Mouse (Mus musculus) layer of hippocampus, adult 8-10 months (tissue): ENCODE measurements around the gene Zdhhc8. TPM values are rescaled to one million over a fixed set of nuclear protein-coding genes. Genes with fewer than 3 reads are reported as not detected.

Source experiments
- DNase-seq, 2 experiments: peaks; one replicate each; pipeline ENCODE4 v3.0.0; 2022; ENCODE audit warnings: low spot score in 2 of 2
- total RNA-seq, 4 experiments: library from RNA; stranded (reverse); gene quantifications; 2 replicates each; pipeline ENCODE4 v1.2.4; 2022

Gene Zdhhc8
- total RNA-seq, 4 experiments from 2014 or later: 60.7 to 90.9 (median 69.7) TPM

GRCm38 (mm10) chr16:18231451-18231850, 3.5 kb downstream of the Zdhhc8 start:
- no peak for DNase-seq

GRCm38 (mm10) chr16:18231047-18231446, 3.9 kb downstream of the Zdhhc8 start:
- no peak for DNase-seq

- DNase-seq: no peak
These were observed 4.3 kb downstream of the Zdhhc8 start for GRCm38 (mm10) chr16:18230617-18231016.

- peak; percentile 82 to 85 for DNase-seq
These were observed 5.3 kb downstream of the Zdhhc8 start for GRCm38 (mm10) chr16:18229622-18230021.

- DNase-seq: no peak
These were observed 6.1 kb downstream of the Zdhhc8 start for GRCm38 (mm10) chr16:18228856-18229255.

GRCm38 (mm10) chr16:18227897-18228422, 7.0 kb downstream of the Zdhhc8 start:
- DNase-seq: no peak

GRCm38 (mm10) chr16:18227187-18227586, 7.7 kb downstream of the Zdhhc8 start:
- DNase-seq: no peak

- no peak for DNase-seq
These were observed 12.7 kb downstream of the Zdhhc8 start for GRCm38 (mm10) chr16:18222188-18222587.

- DNase-seq: no peak
These were observed 13.4 kb downstream of the Zdhhc8 start for GRCm38 (mm10) chr16:18221543-18221898.

- DNase-seq: no peak
These were observed 13.9 kb downstream of the Zdhhc8 start for GRCm38 (mm10) chr16:18220856-18221542.

- DNase-seq: no peak
These were observed 14.9 kb downstream of the Zdhhc8 start for GRCm38 (mm10) chr16:18220001-18220400.

GRCm38 (mm10) chr16:18218580-18218996, 16.3 kb downstream of the Zdhhc8 start:
- no peak for DNase-seq

GRCm38 (mm10) chr16:18217579-18217978, 17.4 kb downstream of the Zdhhc8 start, which contains the start of gene Ccdc188:
Gene Ccdc188 (plus strand): TSS chr16:18217879.
- DNase-seq: no peak

- no peak for DNase-seq
These were observed 20.1 kb downstream of the Zdhhc8 start for GRCm38 (mm10) chr16:18214858-18215257.

GRCm38 (mm10) chr16:18213689-18214088, 21.2 kb downstream of the Zdhhc8 start:
- DNase-seq: peak; percentile 74 to 81

GRCm38 (mm10) chr16:18211417-18212171, 23.3 kb downstream of the Zdhhc8 start:
- peak; percentile 84 to 95 for DNase-seq

- DNase-seq: peak in 1 of 2 experiments; percentile 83
These were observed 24.1 kb downstream of the Zdhhc8 start for GRCm38 (mm10) chr16:18210701-18211416.

GRCm38 (mm10) chr16:18203430-18204091, 31.4 kb downstream of the Zdhhc8 start:
- DNase-seq: no peak

GRCm38 (mm10) chr16:18202061-18202460, 32.9 kb downstream of the Zdhhc8 start:
- DNase-seq: no peak

- DNase-seq: no peak
These were observed 33.3 kb downstream of the Zdhhc8 start for GRCm38 (mm10) chr16:18201620-18202019.

- no peak for DNase-seq
These were observed 34.9 kb downstream of the Zdhhc8 start for GRCm38 (mm10) chr16:18200062-18200461.
